Mouse (Mus musculus): ENCODE measurements around the gene Haao. TPM values are rescaled to one million over a fixed set of nuclear protein-coding genes. Genes with fewer than 3 reads are reported as not detected.

Haao gene
- polyA plus RNA-seq, 1 experiment from 2014 or later = 6.3 TPM

GRCm38 (mm10) chr17:83853831-83854230 is 6.1 kb upstream of the Haao start:
- Histone ChIP-seq H3K36me3 (ENCODE audit: insufficient read depth, low read length) (no peaks in the 10 kb centered on the region), H3K27ac (no peak overlapping the region), H3K27me3 (ENCODE audit: insufficient read depth, low read length) (no peaks in the 10 kb centered on the region), H3K9ac (ENCODE audit: low read depth, low read length) (no peak overlapping the region), H3K9me3 (replicated peaks; ENCODE audit: low read length) (no peaks in the 10 kb centered on the region), H3K4me3 (replicated peaks; ENCODE audit: low read depth, low read length) (no peak overlapping the region), H3K4me1 (replicated peaks; ENCODE audit: insufficient read depth, low read length) (no peaks in the 10 kb centered on the region), H3K4me2 (ENCODE audit: low read length) (no peak overlapping the region)
- ATAC-seq (replicated peaks; ENCODE audit: low FRiP score, low read depth) = no peak
- 40% methylated on average over 3 of the region's 3 CpGs for WGBS
- TF ChIP-seq CTCF (IDR thresholded peaks at IDR 0.05; ENCODE audit: low read depth) = peak; percentile 41; the same call in 1 of the 2 replicates
- DNase-seq (ENCODE audit: low spot score) = no peak

GRCm38 (mm10) chr17:83850864-83851263 is 3.1 kb upstream of the Haao start:
- H3K4me1 ChIP-seq (replicated peaks; ENCODE audit: insufficient read depth, low read length) = no peaks in the 10 kb centered on the region
- H3K9me3 ChIP-seq (replicated peaks; ENCODE audit: low read length) = no peaks in the 10 kb centered on the region
- no peak for TF ChIP-seq CTCF (IDR thresholded peaks at IDR 0.05; ENCODE audit: low read depth)
- H3K27ac ChIP-seq = no peak overlapping the region
- no peak overlapping the region for H3K9ac ChIP-seq (ENCODE audit: low read depth, low read length)
- ATAC-seq (replicated peaks; ENCODE audit: low FRiP score, low read depth) = no peak
- no peak overlapping the region for H3K4me2 ChIP-seq (ENCODE audit: low read length)
- 81% methylated on average over 5 of the region's 5 CpGs for WGBS
- DNase-seq (ENCODE audit: low spot score) = no peak
- no peak overlapping the region for H3K4me3 ChIP-seq (replicated peaks; ENCODE audit: low read depth, low read length)
- H3K36me3 ChIP-seq (ENCODE audit: insufficient read depth, low read length) = no peaks in the 10 kb centered on the region
- no peaks in the 10 kb centered on the region for H3K27me3 ChIP-seq (ENCODE audit: insufficient read depth, low read length)

GRCm38 (mm10) chr17:83850458-83850857 is 2.7 kb upstream of the Haao start:
- DNase-seq (ENCODE audit: low spot score) = peak; percentile 91
- WGBS = 18% methylated on average over 9 of the region's 9 CpGs
- Histone ChIP-seq H3K9ac (ENCODE audit: low read depth, low read length) (no peak overlapping the region), H3K9me3 (replicated peaks; ENCODE audit: low read length) (no peaks in the 10 kb centered on the region), H3K27ac (no peak overlapping the region), H3K4me2 (ENCODE audit: low read length) (peak overlapping the region; percentile 14; the same call in 1 of the 2 replicates), H3K36me3 (ENCODE audit: insufficient read depth, low read length) (no peaks in the 10 kb centered on the region), H3K27me3 (ENCODE audit: insufficient read depth, low read length) (no peaks in the 10 kb centered on the region), H3K4me1 (replicated peaks; ENCODE audit: insufficient read depth, low read length) (no peaks in the 10 kb centered on the region), H3K4me3 (replicated peaks; ENCODE audit: low read depth, low read length) (no peak overlapping the region)
- no peak for ATAC-seq (replicated peaks; ENCODE audit: low FRiP score, low read depth)
- TF ChIP-seq CTCF (IDR thresholded peaks at IDR 0.05; ENCODE audit: low read depth) = peak; percentile 95

GRCm38 (mm10) chr17:83849717-83850116 is 2.0 kb upstream of the Haao start:
- no peaks in the 10 kb centered on the region for H3K27me3 ChIP-seq (ENCODE audit: insufficient read depth, low read length)
- 64% methylated on average over 5 of the region's 5 CpGs for WGBS
- ATAC-seq (replicated peaks; ENCODE audit: low FRiP score, low read depth) (no peak), DNase-seq (ENCODE audit: low spot score) (no peak)
- no peak overlapping the region for H3K9ac ChIP-seq (ENCODE audit: low read depth, low read length)
- no peaks in the 10 kb centered on the region for H3K9me3 ChIP-seq (replicated peaks; ENCODE audit: low read length)
- no peak for TF ChIP-seq CTCF (IDR thresholded peaks at IDR 0.05; ENCODE audit: low read depth)
- no peaks in the 10 kb centered on the region for H3K4me1 ChIP-seq (replicated peaks; ENCODE audit: insufficient read depth, low read length)
- H3K4me3 ChIP-seq (replicated peaks; ENCODE audit: low read depth, low read length) = no peak overlapping the region
- H3K36me3 ChIP-seq (ENCODE audit: insufficient read depth, low read length) = no peaks in the 10 kb centered on the region
- no peak overlapping the region for H3K4me2 ChIP-seq (ENCODE audit: low read length)
- H3K27ac ChIP-seq = no peak overlapping the region

GRCm38 (mm10) chr17:83849081-83849675 is 1.4 kb upstream of the Haao start:
- WGBS = 66% methylated on average over 12 of the region's 12 CpGs
- H3K4me2 ChIP-seq (ENCODE audit: low read length) = no peak overlapping the region
- H3K27me3 ChIP-seq (ENCODE audit: insufficient read depth, low read length) = no peaks in the 10 kb centered on the region
- no peak overlapping the region for H3K4me3 ChIP-seq (replicated peaks; ENCODE audit: low read depth, low read length)
- no peak for TF ChIP-seq CTCF (IDR thresholded peaks at IDR 0.05; ENCODE audit: low read depth)
- ATAC-seq (replicated peaks; ENCODE audit: low FRiP score, low read depth) = no peak
- DNase-seq (ENCODE audit: low spot score) = no peak
- H3K9me3 ChIP-seq (replicated peaks; ENCODE audit: low read length) = no peaks in the 10 kb centered on the region
- no peaks in the 10 kb centered on the region for H3K4me1 ChIP-seq (replicated peaks; ENCODE audit: insufficient read depth, low read length)
- H3K9ac ChIP-seq (ENCODE audit: low read depth, low read length) = no peak overlapping the region
- no peaks in the 10 kb centered on the region for H3K36me3 ChIP-seq (ENCODE audit: insufficient read depth, low read length)
- H3K27ac ChIP-seq = no peak overlapping the region

GRCm38 (mm10) chr17:83848482-83848881 is 719 bp upstream of the Haao start:
- no peak overlapping the region for H3K4me3 ChIP-seq (replicated peaks; ENCODE audit: low read depth, low read length)
- no peak for TF ChIP-seq CTCF (IDR thresholded peaks at IDR 0.05; ENCODE audit: low read depth)
- no peak overlapping the region for H3K9ac ChIP-seq (ENCODE audit: low read depth, low read length)
- no peak for DNase-seq (ENCODE audit: low spot score)
- no peak overlapping the region for H3K27ac ChIP-seq
- H3K4me2 ChIP-seq (ENCODE audit: low read length) = no peak overlapping the region
- H3K27me3 ChIP-seq (ENCODE audit: insufficient read depth, low read length) = no peaks in the 10 kb centered on the region
- no peaks in the 10 kb centered on the region for H3K36me3 ChIP-seq (ENCODE audit: insufficient read depth, low read length)
- H3K4me1 ChIP-seq (replicated peaks; ENCODE audit: insufficient read depth, low read length) = no peaks in the 10 kb centered on the region
- WGBS = 35% methylated on average over 4 of the region's 4 CpGs
- no peak for ATAC-seq (replicated peaks; ENCODE audit: low FRiP score, low read depth)
- H3K9me3 ChIP-seq (replicated peaks; ENCODE audit: low read length) = no peaks in the 10 kb centered on the region

GRCm38 (mm10) chr17:83847100-83847499 is 663 bp downstream of the Haao start:
- Histone ChIP-seq H3K4me2 (ENCODE audit: low read length) (no peak overlapping the region), H3K9me3 (replicated peaks; ENCODE audit: low read length) (no peaks in the 10 kb centered on the region), H3K36me3 (ENCODE audit: insufficient read depth, low read length) (no peaks in the 10 kb centered on the region), H3K27me3 (ENCODE audit: insufficient read depth, low read length) (no peaks in the 10 kb centered on the region), H3K4me1 (replicated peaks; ENCODE audit: insufficient read depth, low read length) (no peaks in the 10 kb centered on the region), H3K4me3 (replicated peaks; ENCODE audit: low read depth, low read length) (no peak overlapping the region), H3K9ac (ENCODE audit: low read depth, low read length) (no peak overlapping the region), H3K27ac (no peak overlapping the region)
- no peak for ATAC-seq (replicated peaks; ENCODE audit: low FRiP score, low read depth)
- WGBS = 87% methylated on average over 6 of the region's 6 CpGs
- TF ChIP-seq CTCF (IDR thresholded peaks at IDR 0.05; ENCODE audit: low read depth) = no peak
- no peak for DNase-seq (ENCODE audit: low spot score)
